Mouse (Mus musculus) embryo, embryonic 11.5 days (tissue): Measurements from ENCODE around the gene Pacs1.
"Not testable (repeated sequence)": the region's sequence is repeated elsewhere in the genome, so short reads cannot be mapped to it uniquely, and the experiment has no call there.

Experiments
- DNase-seq: peaks from one replicate; pipeline ENCODE4 v3.0.0-alpha.2; 2012; ENCODE audit warnings: low read depth, low spot score

Gene Pacs1

GRCm38 (mm10) chr19:5151741-5152140, 121.2 kb downstream of the Pacs1 start:
- DNase-seq, result no peak

- peak; percentile 42 for DNase-seq
These were observed 121.6 kb downstream of the Pacs1 start for GRCm38 (mm10) chr19:5151331-5151730.

DNA sequence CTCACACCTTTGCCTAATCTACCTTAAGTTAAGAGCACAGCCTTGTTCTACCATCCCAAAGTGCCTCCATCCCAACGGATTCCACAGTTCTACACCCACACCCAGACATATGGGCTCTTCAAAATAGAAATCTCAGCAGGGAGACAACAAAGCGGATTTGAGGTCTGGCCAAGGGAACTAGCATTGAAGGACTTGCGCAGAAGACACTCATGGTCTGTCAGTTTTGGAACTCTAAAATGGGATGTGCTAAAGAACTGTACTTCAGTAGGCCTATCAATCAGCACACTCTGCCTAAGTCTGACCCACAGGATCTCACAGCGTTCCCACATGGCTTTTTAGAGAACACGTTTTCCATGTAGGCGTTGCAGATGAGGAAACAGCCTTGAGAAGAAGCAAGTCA, 122.6 kb downstream of the Pacs1 start:
- no peak for DNase-seq

DNA sequence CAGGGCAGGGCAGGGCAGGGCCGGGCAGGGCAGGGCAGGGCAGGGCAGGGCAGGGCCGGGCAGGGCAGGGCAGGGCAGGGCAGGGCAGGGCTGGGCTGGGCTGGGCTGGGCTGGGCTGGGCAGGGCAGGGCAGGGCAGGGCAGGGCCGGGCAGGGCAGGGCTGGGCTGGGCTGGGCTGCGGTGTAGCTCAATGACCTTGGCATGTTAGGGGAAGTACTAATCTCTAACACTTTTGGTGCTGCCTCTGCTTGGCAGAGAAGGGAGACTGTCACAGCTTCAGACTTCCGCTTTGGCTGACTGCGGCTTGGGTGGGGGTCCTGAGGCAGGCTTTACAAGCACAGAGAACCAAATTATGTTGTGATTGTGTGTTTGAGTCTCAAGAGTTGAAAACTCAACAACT, 123.9 kb downstream of the Pacs1 start:
- DNase-seq, result not testable (repeated sequence)

GRCm38 (mm10) chr19:5139640-5140039, 133.3 kb downstream of the Pacs1 start:
- DNase-seq, result peak; percentile 37

DNA sequence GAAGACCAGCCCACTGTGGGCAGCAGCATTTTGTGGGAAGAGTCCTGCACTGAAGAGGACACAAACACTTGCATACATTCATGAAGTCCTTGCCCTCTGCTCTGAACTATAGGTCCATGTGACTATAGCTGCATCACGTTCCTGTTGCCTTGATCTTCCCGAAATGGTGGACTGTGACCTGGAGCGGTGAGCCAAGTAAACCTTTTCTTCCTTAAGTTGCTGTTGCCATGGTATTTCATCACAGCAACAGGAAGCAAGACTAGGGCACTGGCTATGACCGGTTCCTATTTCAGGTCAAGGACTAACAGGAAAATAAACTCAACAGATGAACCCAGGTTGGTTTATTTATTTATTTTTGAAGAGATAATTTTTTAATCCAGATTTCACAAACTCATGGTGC, 141.7 kb downstream of the Pacs1 start:
- DNase-seq, result no peak

DNA sequence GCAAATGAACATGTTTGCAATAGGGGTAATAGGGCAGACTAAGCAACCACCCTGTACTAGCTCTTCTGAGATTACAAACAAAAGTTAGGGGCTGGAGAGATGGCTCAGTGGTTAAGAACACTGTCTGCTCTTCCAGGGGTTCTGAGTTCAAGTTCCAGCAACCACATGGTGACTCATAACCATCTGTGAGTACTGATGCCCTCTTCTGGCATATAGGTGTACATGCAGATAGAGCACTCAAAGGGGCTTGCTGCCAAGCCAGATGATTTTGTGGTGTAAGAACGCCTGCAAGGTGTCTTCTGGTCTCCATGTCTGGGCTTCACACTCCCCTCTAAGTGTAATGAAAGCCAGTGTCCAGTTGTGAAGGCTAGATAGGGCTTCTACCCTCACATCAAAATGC, 143.1 kb downstream of the Pacs1 start:
- no peak for DNase-seq

DNA sequence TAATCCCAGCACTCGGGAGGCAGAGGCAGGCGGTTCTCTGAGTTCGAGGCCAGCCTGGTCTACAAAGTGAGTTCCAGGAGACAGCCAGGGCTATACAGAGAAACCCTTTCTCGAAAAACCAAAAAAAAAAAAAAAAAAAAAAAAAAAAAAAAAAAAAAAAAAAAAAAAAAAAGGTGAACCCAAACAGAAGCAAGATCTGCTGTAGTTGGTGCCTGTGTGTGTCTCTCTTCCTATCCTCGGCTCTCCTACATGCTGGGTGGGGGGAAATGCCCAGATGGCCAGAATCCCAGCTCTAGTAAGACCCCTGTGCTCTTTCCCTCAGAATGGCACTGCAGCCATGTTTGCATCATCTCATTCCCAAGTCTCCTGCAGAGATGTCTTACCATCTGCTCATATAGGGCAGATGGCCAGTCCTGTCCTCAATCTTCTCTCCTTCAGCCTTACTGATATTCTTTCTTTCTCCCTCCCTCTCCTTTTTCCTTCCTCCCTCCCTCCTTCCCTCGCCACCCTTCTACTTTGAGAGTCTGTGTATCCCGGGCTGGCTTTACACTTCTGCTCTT, 148.8 kb downstream of the Pacs1 start:
- DNase-seq, result no peak

- DNase-seq, result no peak
These were observed 149.7 kb downstream of the Pacs1 start for GRCm38 (mm10) chr19:5123241-5123640.

DNA sequence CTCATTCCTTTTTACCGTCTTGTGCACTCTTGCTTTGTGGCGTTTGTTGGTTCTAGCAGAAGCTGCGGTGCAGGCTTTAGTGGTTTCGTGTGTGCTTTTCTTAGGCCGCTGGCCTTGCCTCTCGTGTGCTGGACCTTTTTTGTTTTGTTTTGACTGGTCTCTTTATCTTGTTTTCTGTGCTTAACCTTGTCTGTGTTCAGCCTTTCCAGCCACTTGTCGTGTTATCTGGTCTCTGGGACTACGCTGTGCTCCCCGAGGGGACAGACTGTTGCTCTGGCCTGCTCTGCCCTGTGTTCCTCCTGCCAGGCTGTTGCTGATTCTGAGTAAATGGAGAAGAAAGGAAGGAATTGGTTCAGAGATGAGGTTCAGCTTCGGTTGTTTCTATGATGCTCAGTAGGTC, 150.4 kb downstream of the Pacs1 start:
- no peak for DNase-seq

DNA sequence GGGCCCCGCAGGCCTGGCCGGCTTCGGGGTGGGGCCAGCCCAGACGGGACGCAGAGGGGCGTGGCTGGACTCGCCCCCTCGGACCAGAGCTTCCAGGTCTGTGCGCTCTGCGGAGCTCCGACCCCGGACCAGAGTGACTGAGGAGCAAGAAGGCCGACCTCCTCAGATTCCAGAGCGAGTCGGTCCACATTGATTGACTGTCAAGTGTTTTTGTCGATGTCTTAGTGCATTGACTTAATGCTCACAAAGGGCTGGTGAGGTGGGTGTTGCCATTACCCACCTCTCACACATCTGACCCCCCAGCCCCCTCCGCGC, 154.6 kb downstream of the Pacs1 start, which contains the start of gene Klc2:
Gene Klc2, minus strand, starts transcription at position 177 of the 315 bp plus-strand sequence.
- no peak for DNase-seq

GRCm38 (mm10) chr19:5117494-5118383, 155.2 kb downstream of the Pacs1 start:
- DNase-seq, result peak; percentile 89

DNA sequence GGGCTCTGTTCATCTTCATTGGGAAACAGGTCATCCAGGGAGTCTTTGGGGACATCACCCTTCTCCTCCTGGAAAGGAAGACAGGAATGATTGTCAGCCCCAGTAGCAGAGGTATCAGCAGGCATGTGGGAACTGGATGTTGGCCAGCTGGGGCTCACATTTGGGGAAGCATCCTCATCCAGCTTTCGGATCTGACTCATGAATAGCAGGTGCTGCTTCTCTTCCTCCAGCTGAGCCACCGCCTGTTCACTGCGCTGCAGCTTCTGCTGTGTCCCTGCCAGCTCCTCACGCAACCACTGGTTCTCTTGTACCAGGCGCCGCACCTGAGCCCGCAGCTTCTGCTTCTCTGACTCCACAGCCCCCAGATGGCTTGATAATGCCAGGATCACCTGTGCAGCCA, 159.1 kb downstream of the Pacs1 start:
- no peak for DNase-seq

- no peak for DNase-seq
These were observed 163.1 kb downstream of the Pacs1 start for GRCm38 (mm10) chr19:5109659-5110453.

DNA sequence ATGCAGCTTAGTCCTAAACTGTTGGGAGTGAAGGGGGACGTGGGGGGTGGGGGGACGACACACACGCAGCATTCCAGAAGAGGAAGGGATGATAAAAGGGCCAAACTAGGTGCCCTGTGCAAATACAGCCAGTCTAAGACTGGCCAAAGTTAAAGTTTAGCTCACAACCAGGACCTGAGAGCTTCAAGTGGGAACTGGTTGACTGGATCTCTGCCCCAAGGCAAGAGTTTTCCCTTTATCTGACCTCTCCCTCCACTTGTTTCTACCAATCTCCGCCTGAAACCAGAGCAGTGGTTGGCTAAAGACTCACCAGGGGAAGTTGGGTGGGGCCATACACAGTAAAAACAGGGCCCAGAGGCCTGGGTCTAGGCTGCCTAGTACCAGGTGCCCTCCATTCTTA, 164.2 kb downstream of the Pacs1 start:
- no peak for DNase-seq

- no peak for DNase-seq
These were observed 164.7 kb downstream of the Pacs1 start for GRCm38 (mm10) chr19:5108271-5108575.

- no peak for DNase-seq
These were observed 165.2 kb downstream of the Pacs1 start for GRCm38 (mm10) chr19:5107556-5108270.

GRCm38 (mm10) chr19:5106731-5107191, 166.2 kb downstream of the Pacs1 start, which contains the start of gene Rab1b:
TSS of gene Rab1b (minus strand) at chr19:5107072.
- DNase-seq, result peak; percentile 99

GRCm38 (mm10) chr19:5106074-5106473, 166.8 kb downstream of the Pacs1 start:
- no peak for DNase-seq

DNA sequence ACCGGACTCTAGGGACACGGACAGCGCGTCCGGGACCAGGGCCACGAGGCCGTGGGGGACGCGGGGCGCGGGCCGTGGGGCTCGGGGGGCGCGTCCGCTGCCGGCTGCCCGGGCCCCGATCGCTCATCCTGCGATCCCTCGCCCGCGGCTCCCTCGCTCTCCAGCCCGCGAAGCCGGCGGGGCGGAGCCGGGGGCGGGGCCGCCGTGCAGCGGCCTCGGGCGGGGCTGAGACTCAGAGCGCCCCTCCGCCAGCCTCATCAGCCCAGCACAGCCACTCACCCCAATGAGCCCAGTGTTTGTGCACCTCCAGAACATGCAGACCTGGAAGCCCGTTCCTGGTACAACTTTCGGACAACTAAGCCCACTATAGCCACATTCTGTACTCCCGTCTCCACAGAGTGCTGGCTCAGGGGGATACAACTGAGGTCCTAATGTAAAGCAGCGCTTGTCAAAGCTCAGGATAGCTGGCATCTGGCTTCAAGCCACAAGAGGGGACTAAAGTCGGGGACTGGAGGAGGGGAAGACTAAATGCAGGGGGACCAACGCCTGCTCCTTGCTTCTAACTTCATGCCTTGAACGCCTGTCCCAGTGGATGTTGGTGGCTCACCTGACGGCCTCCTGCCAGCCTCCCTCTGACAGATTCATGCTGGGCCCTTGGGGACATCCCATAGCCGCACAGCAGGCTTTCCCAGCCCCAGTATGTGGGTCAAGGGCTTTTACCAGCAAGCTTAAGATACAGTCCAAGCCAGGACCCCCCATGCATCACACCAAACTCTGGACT, 174.4 kb downstream of the Pacs1 start, which contains the start of gene Cnih2:
Gene Cnih2, minus strand, starts transcription at position 159 of the 781 bp plus-strand sequence.
- no peak for DNase-seq
